Mouse (Mus musculus) left cerebral cortex, adult 9 months (tissue): ENCODE results near the gene D430041D05Rik.

ENCODE experiments used
- DNase-seq, 2 experiments: peaks; one replicate each; pipeline ENCODE4 v3.0.0; 2022; ENCODE audit warnings: low spot score in 2 of 2

The D430041D05Rik gene

GRCm38 (mm10) chr2:104351415-104352203 lies 59.2 kb downstream of the D430041D05Rik start:
- DNase-seq, result no peak

GRCm38 (mm10) chr2:104337619-104338018 lies 73.2 kb downstream of the D430041D05Rik start:
- no peak for DNase-seq

- DNase-seq, result no peak
Observed at GRCm38 (mm10) chr2:104335824-104336223, 75.0 kb downstream of the D430041D05Rik start.

GRCm38 (mm10) chr2:104333952-104334351 lies 76.9 kb downstream of the D430041D05Rik start:
- no peak for DNase-seq

GRCm38 (mm10) chr2:104332707-104333106 lies 78.1 kb downstream of the D430041D05Rik start:
- no peak for DNase-seq

GRCm38 (mm10) chr2:104331261-104331660 lies 79.6 kb downstream of the D430041D05Rik start:
- no peak for DNase-seq

GRCm38 (mm10) chr2:104327116-104327794 lies 83.6 kb downstream of the D430041D05Rik start:
- DNase-seq, result no peak

- no peak for DNase-seq
Observed at GRCm38 (mm10) chr2:104323773-104324172, 87.0 kb downstream of the D430041D05Rik start.

GRCm38 (mm10) chr2:104323351-104323750 lies 87.5 kb downstream of the D430041D05Rik start:
- no peak for DNase-seq

- no peak for DNase-seq
Observed at GRCm38 (mm10) chr2:104320061-104320624, 90.7 kb downstream of the D430041D05Rik start.

- no peak for DNase-seq
Observed at GRCm38 (mm10) chr2:104319443-104319842, 91.4 kb downstream of the D430041D05Rik start.

GRCm38 (mm10) chr2:104318881-104319280 lies 91.9 kb downstream of the D430041D05Rik start:
- DNase-seq, result peak; percentile 65 to 75

- no peak for DNase-seq
Observed at GRCm38 (mm10) chr2:104318259-104318658, 92.6 kb downstream of the D430041D05Rik start.

GRCm38 (mm10) chr2:104317631-104318030 lies 93.2 kb downstream of the D430041D05Rik start:
- DNase-seq, result no peak

GRCm38 (mm10) chr2:104316483-104316882 lies 94.3 kb downstream of the D430041D05Rik start:
- DNase-seq, result no peak

- no peak for DNase-seq
Observed at GRCm38 (mm10) chr2:104313246-104313645, 97.6 kb downstream of the D430041D05Rik start.

- DNase-seq, result no peak
Observed at GRCm38 (mm10) chr2:104307102-104307501, 103.7 kb downstream of the D430041D05Rik start.

- no peak for DNase-seq
Observed at GRCm38 (mm10) chr2:104305722-104306121, 105.1 kb downstream of the D430041D05Rik start.

- DNase-seq, result no peak
Observed at GRCm38 (mm10) chr2:104299912-104300311, 110.9 kb downstream of the D430041D05Rik start.

- DNase-seq, result no peak
Observed at GRCm38 (mm10) chr2:104299160-104299559, 111.7 kb downstream of the D430041D05Rik start.

- no peak for DNase-seq
Observed at GRCm38 (mm10) chr2:104286821-104287220, 124.0 kb downstream of the D430041D05Rik start.

- peak in 1 of 2 experiments; percentile 27 for DNase-seq
Observed at GRCm38 (mm10) chr2:104283401-104283955, 127.3 kb downstream of the D430041D05Rik start.
